Mouse (Mus musculus): ENCODE results near the gene Ccdc78. TPM values are rescaled to one million over a fixed set of nuclear protein-coding genes. Genes with fewer than 3 reads are reported as not detected.

The Ccdc78 gene
- polyA plus RNA-seq, 1 experiment, result 0.08 TPM

DNA sequence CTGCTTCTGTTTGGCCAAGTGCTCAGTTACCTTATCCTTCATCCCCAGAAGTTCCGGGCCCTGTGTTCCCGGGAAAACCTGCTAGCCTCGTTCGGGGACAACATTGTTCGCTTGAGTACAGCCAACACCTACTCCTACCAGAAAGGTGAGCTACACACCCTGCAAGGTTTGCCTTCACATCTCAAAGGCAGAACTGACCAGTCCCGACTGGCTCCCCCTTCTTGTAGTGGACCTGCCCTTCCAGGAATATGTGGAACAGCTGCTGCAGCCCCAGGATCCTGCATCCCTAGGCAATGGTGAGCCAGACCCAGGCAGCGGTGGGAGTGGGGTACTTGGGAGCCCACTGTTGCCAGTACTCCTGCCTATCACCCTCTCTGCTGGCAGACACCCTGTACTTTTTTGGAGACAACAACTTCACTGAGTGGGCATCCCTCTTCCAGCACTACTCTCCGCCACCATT, 43.2 kb downstream of the Ccdc78 start:
- Histone ChIP-seq H3K79me2 (ENCODE audit: control insufficient read depth, insufficient read depth) (peaks cover 35% of the 10 kb centered on the region), H3ac (ENCODE audit: control insufficient read depth, insufficient read length) (peak overlapping the region; percentile 13), H3K4me3 (peak overlapping the region; percentile 32), H3K27me3 (ENCODE audit: control insufficient read depth, insufficient read depth, insufficient read length) (no peaks in the 10 kb centered on the region), H3K36me3 (ENCODE audit: control insufficient read depth, insufficient read depth) (no peaks in the 10 kb centered on the region), H3K4me2 (ENCODE audit: low read depth) (peak overlapping the region; percentile 62)
- TF ChIP-seq MYOG (IDR thresholded peaks at IDR 0.05; ENCODE audit: control insufficient read depth in 1 of 3, insufficient read depth in 1 of 3, insufficient read length in 2 of 3, low read depth in 2 of 3) (no peak), TCF12 (IDR thresholded peaks at IDR 0.05; ENCODE audit: insufficient read depth, poor library complexity, severe bottlenecking) (no peak), POLR2AphosphoS2 (IDR thresholded peaks at IDR 0.05; ENCODE audit: insufficient read length, low read depth) (peak; percentile 74), REST (IDR thresholded peaks at IDR 0.05; ENCODE audit: insufficient read depth, insufficient read length) (no peak), MAX (IDR thresholded peaks at IDR 0.05; ENCODE audit: low read depth) (no peak), E2F4 (IDR thresholded peaks at IDR 0.05; ENCODE audit: insufficient read depth) (no peak), POLR2A (IDR thresholded peaks at IDR 0.05; ENCODE audit: insufficient read length, low read depth) (peak; percentile 13), USF1 (IDR thresholded peaks at IDR 0.05; ENCODE audit: low read depth) (no peak)

DNA sequence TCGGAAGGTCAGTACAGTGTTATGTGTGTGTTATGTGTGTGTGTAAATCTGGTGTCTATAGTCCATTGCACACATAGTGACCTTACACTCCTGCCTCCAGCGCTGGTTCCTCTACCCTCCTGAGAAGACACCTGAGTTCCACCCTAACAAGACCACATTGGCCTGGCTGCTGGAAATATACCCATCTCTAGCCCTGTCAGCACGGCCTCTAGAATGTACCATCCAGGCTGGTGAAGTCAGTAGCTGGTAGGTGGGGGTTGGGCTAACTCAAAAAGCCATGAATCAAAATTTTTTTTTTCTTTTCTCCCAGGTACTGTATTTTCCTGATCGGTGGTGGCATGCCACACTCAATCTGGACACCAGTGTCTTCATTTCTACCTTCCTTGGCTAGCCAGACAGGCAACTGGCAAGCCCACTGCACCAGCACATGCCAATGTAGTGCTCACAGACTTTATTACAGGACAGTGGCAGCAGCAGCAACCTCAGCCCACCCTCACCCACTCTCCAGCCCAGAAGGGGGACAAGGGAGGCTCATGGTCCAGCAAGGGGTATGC, 43.9 kb downstream of the Ccdc78 start:
- peak overlapping the region; percentile 32 for H3K4me3 ChIP-seq
- peaks cover 37% of the 10 kb centered on the region for H3K79me2 ChIP-seq (ENCODE audit: control insufficient read depth, insufficient read depth)
- H3K27me3 ChIP-seq (ENCODE audit: control insufficient read depth, insufficient read depth, insufficient read length), result no peaks in the 10 kb centered on the region
- H3K4me2 ChIP-seq (ENCODE audit: low read depth), result no peak overlapping the region
- H3ac ChIP-seq (ENCODE audit: control insufficient read depth, insufficient read length), result no peak overlapping the region
- TF ChIP-seq MYOG (IDR thresholded peaks at IDR 0.05; ENCODE audit: control insufficient read depth in 1 of 3, insufficient read depth in 1 of 3, insufficient read length in 2 of 3, low read depth in 2 of 3), result no peak
- TF ChIP-seq POLR2A (IDR thresholded peaks at IDR 0.05; ENCODE audit: insufficient read length, low read depth), result peak; percentile 26
- H3K36me3 ChIP-seq (ENCODE audit: control insufficient read depth, insufficient read depth), result no peaks in the 10 kb centered on the region

DNA sequence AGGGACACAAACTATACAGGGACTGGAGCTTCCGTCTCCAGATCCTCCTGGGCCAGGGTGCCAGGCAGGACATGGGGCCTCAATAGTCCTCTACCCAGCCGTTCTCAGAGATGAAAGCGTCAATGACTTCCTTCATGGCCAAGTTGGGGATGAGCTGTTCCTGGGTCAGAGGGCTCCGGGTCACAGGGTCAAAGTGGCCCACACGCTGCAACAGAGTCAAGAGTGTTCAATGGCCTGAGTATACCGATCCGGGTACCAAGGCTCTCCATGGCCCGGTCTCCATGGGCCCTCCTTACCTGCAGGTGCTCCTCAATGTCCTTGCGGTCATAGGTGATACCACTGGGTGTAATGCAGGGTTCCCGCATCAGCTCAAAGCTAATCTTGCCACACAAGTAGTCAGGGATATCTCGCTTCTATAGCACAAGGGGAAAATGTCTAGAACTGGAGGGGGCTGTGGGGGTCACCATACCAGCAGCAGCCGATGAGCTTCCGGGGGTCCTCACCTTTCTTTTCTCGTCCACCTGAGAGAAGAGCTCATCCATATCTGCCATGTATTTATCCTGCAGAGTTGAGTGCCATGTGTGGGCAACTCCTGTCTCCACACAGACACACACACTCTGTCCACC, 44.5 kb downstream of the Ccdc78 start:
- Histone ChIP-seq H3K27me3 (ENCODE audit: control insufficient read depth, insufficient read depth, insufficient read length) (no peaks in the 10 kb centered on the region), H3K4me3 (peak overlapping the region; percentile 52), H3K79me2 (ENCODE audit: control insufficient read depth, insufficient read depth) (peaks cover 37% of the 10 kb centered on the region), H3K36me3 (ENCODE audit: control insufficient read depth, insufficient read depth) (no peaks in the 10 kb centered on the region), H3K4me2 (ENCODE audit: low read depth) (peak overlapping the region; percentile 94), H3ac (ENCODE audit: control insufficient read depth, insufficient read length) (no peak overlapping the region)
- TF ChIP-seq REST (IDR thresholded peaks at IDR 0.05; ENCODE audit: insufficient read depth, insufficient read length) (no peak), POLR2A (IDR thresholded peaks at IDR 0.05; ENCODE audit: insufficient read length, low read depth) (peak; percentile 9), TCF12 (IDR thresholded peaks at IDR 0.05; ENCODE audit: insufficient read depth, poor library complexity, severe bottlenecking) (no peak), MAX (IDR thresholded peaks at IDR 0.05; ENCODE audit: low read depth) (no peak)

DNA sequence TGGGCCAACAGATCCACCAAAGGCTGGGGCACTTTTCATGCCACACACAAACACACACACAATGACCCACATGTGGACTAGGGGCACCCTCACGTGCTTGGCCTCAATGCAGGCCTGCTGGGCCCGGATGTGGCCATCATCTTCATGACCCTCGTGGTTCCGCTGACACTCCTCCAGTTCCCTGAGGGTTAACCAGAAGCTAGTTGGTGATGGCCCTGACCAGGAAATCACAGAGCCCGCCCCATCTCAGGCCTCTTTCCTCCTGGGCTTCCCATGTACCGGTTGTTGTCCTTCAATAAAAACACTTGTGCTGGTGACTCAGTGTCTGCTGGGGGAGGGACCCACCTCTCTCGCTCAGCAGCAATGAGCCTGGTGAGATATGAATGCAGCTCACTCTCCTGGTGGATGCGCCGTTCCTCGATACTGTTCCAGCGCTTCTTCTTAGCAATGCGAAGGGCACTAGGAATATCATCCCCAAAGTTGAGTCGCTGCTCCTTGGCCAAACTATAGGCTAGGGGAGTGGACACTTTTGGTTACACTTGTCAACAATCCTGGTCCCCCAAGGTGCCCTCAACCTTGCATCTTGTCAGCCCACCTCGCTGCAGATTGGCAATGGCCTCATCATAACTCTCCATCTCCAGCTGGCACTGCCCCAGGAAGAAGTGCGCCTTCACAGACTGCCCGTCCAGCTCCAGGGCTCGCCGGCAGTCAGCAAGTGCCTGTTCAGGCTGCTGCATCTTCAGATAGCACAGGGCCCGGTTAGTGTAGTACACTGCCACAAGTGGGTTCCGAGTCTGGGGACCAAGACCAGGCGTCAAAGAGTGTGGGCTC, 45.3 kb downstream of the Ccdc78 start:
- peak overlapping the region; percentile 46 for H3ac ChIP-seq (ENCODE audit: control insufficient read depth, insufficient read length)
- peak overlapping the region; percentile 94 for H3K4me2 ChIP-seq (ENCODE audit: low read depth)
- H3K79me2 ChIP-seq (ENCODE audit: control insufficient read depth, insufficient read depth), result peaks cover 37% of the 10 kb centered on the region
- H3K4me3 ChIP-seq, result peak overlapping the region; percentile 52
- TF ChIP-seq USF1 (IDR thresholded peaks at IDR 0.05; ENCODE audit: low read depth), result no peak
- TF ChIP-seq POLR2A (IDR thresholded peaks at IDR 0.05; ENCODE audit: insufficient read length, low read depth), result peak; percentile 3
- TF ChIP-seq POLR2AphosphoS2 (IDR thresholded peaks at IDR 0.05; ENCODE audit: insufficient read length, low read depth), result peak; percentile 73
- no peak for TF ChIP-seq MYOG (IDR thresholded peaks at IDR 0.05; ENCODE audit: control insufficient read depth in 1 of 3, insufficient read depth in 1 of 3, insufficient read length in 2 of 3, low read depth in 2 of 3)
- no peaks in the 10 kb centered on the region for H3K27me3 ChIP-seq (ENCODE audit: control insufficient read depth, insufficient read depth, insufficient read length)
- H3K36me3 ChIP-seq (ENCODE audit: control insufficient read depth, insufficient read depth), result no peaks in the 10 kb centered on the region

DNA sequence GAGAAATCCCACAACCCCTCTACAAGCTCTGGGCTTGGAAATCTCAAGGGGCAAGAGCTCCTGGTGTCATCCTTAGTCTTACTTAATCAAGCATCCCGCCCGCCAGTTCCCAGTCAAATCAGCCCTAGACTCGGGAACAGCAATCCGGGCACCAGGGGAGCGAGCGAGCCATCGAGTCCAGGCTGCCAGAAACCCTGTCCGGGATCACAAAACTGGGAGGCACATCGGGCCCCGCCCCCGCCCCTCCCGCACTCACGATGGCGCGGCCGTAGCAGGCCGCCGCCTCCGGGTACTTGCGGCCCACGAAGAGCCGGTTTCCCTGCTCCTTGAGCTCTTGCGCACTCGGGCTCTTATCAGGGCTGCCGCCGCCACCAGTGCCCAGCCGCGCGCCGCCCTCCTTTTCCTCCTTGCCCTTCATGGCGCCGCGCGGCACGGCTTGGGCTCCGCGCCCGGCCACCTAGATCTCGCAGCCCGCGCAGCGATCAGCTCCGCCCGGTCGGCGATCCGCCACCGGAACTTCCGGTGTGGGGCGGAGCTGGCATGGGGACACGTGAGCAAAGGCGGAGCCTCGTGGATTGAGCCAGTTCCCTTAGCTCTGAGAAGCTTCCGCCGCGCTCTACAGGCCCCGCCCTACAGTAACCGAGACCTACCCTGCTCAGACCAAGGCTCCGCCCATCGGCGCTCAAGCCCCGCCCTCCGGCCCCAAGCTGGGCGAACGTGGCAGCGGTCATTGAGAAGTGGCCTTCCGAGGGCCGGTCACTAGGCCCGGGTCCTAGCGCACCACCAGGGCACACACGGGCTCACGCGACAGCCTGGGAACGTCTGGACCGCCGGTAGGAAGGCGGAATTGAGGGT, 46.3 kb downstream of the Ccdc78 start:
- Histone ChIP-seq H3K4me2 (ENCODE audit: low read depth) (peak overlapping the region; percentile 94), H3K79me2 (ENCODE audit: control insufficient read depth, insufficient read depth) (peaks cover 37% of the 10 kb centered on the region), H3ac (ENCODE audit: control insufficient read depth, insufficient read length) (peak overlapping the region; percentile 46), H3K27me3 (ENCODE audit: control insufficient read depth, insufficient read depth, insufficient read length) (no peaks in the 10 kb centered on the region), H3K4me3 (peak overlapping the region; percentile 52), H3K36me3 (ENCODE audit: control insufficient read depth, insufficient read depth) (peaks cover under 1% of the 10 kb centered on the region)
- TF ChIP-seq MYOG (IDR thresholded peaks at IDR 0.05; ENCODE audit: control insufficient read depth in 1 of 3, insufficient read depth in 1 of 3, insufficient read length in 2 of 3, low read depth in 2 of 3) (no peak), USF1 (IDR thresholded peaks at IDR 0.05; ENCODE audit: low read depth) (peak; percentile 94), MAX (IDR thresholded peaks at IDR 0.05; ENCODE audit: low read depth) (no peak), MYOD1 (IDR thresholded peaks at IDR 0.05; ENCODE audit: control insufficient read depth in 1 of 3, insufficient read length in 2 of 3, low read depth in 2 of 3) (peak in 1 of 3 experiments; percentile 9), CEBPB (IDR thresholded peaks at IDR 0.05; ENCODE audit: insufficient read depth, poor library complexity, severe bottlenecking) (no peak), SRF (IDR thresholded peaks at IDR 0.05; ENCODE audit: control insufficient read depth, insufficient read length, low read depth) (no peak), REST (IDR thresholded peaks at IDR 0.05; ENCODE audit: insufficient read depth, insufficient read length) (no peak), POLR2A (IDR thresholded peaks at IDR 0.05; ENCODE audit: insufficient read length, low read depth) (peak; percentile 65), TCF12 (IDR thresholded peaks at IDR 0.05; ENCODE audit: insufficient read depth, poor library complexity, severe bottlenecking) (no peak), TCF3 (IDR thresholded peaks at IDR 0.05; ENCODE audit: insufficient read length, low read depth) (no peak), POLR2AphosphoS2 (IDR thresholded peaks at IDR 0.05; ENCODE audit: insufficient read length, low read depth) (peak; percentile 66), E2F4 (IDR thresholded peaks at IDR 0.05; ENCODE audit: insufficient read depth) (peak; percentile 60)
